Mouse (Mus musculus): ENCODE measurements around the gene Kcnq1.

- TF ChIP-seq KAT2A (IDR thresholded peaks at IDR 0.05; ENCODE audit: insufficient replicate concordance, low read length) (no peak), CTCF (conservative IDR thresholded peaks at IDR 0.05 in 1 of 2, IDR thresholded peaks at IDR 0.05 in 1 of 2; ENCODE audit: low read depth in 2 of 2, low read length in 2 of 2) (no peak), GABPA (IDR thresholded peaks at IDR 0.05; ENCODE audit: insufficient replicate concordance, low read depth, low read length) (no peak), HCFC1 (IDR thresholded peaks at IDR 0.05; ENCODE audit: low read depth, low read length) (no peak), CHD2 (IDR thresholded peaks at IDR 0.05; ENCODE audit: low read length) (no peak), RCOR1 (conservative IDR thresholded peaks at IDR 0.05; ENCODE audit: low read depth, low read length) (no peak), POLR2A (IDR thresholded peaks at IDR 0.05; ENCODE audit: low read depth, low read length) (no peak)
These were observed 261.5 kb downstream of the Kcnq1 start for GRCm38 (mm10) chr7:143367366-143368266.
